Mouse (Mus musculus) ES-CJ7 (cell line): Measurements from ENCODE around the gene Peli2.

Experiments
- DNase-seq: peaks from one replicate; pipeline ENCODE4 v3.0.0; 2011; ENCODE audit warnings: low read depth, low spot score

Peli2 gene

DNA sequence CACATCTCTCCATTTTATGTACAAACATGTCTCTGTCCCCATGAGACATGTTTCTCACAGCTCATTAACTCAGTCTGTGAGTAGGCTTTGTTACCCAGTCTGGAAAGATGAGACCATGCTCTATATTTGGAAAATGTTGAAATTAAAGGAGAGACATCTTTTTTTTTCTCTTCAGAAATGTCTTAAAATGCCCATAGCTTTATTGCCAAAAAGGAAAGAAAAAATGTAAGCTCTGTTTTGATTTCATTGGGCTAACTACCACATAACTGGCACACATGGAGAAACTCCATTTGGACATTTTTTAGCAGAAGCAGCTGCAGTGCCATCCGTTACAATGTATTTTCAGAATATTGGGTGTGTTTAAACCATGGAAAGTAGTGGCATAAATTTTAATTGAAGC, 103.6 kb downstream of the Peli2 start:
- no peak for DNase-seq

DNA sequence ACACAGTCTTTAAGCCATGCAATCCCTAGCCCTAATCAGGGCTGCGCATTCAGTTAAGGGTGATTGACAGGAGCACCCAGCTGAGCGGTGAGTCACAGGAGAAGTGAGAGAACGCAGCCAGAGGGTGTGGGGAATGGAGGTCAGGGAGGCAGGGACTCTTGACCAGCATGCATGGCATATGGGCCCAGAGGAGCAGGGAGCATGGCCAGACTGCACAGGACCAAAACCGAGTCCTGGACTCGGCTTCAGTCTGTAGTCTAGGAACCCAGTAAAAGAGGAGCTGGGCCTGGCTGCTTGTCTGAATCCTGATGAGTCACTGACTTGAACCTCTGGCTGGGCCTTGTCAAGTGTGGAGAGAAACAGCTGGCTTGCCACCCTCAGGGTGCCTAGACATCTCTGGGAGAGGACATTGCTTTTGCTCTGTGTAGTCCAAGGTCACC, 104.3 kb downstream of the Peli2 start:
- DNase-seq: no peak

DNA sequence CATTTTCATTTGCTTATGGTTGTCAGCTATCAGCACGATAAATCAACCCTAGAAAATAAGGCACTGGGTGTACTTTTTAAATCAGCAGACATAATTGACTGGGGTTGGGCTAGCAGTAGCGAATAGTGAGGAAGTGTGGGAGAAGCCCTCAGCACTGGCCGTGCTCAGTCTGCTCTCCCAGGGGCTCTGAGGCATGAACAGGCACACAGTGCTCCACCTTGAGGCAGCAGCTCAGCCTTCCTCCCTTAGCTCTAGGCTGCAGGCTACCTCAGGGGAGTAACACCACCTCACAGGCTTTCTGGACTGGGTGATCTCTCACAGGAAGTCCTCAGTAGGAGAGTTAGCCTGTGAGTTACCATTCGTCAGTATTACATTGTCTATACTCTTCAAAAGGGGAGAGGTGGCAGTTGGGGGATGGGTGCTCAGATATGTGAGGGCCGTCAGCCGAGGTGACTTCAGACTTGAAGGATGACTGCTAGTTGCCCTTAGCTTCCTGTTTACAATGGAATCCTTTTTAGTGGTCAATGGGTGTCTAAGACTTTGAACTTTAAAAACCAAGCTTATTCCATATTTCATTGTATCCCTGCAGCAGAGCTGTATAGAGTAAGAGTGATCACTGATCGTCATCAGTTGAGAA, 105.3 kb downstream of the Peli2 start:
- DNase-seq: no peak

DNA sequence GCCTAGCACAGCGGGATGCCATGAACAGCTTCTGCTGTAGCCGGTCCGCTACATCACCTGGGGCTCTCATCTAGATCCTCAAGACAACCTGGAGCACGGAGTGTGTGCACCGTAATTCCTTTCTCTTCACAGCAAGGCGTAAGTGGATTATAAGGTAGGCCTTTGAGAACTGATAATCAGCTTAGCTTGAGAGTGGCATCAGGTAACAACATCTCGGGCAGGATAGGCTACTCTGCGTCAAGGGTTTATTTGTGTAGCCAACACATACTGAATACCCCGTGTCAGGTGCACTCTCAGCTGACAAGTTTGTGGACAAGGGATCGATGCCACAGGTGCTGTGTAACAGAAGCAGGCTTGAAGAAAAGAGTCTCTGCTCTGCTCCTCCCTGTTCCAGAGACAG, 106.1 kb downstream of the Peli2 start:
- no peak for DNase-seq

DNA sequence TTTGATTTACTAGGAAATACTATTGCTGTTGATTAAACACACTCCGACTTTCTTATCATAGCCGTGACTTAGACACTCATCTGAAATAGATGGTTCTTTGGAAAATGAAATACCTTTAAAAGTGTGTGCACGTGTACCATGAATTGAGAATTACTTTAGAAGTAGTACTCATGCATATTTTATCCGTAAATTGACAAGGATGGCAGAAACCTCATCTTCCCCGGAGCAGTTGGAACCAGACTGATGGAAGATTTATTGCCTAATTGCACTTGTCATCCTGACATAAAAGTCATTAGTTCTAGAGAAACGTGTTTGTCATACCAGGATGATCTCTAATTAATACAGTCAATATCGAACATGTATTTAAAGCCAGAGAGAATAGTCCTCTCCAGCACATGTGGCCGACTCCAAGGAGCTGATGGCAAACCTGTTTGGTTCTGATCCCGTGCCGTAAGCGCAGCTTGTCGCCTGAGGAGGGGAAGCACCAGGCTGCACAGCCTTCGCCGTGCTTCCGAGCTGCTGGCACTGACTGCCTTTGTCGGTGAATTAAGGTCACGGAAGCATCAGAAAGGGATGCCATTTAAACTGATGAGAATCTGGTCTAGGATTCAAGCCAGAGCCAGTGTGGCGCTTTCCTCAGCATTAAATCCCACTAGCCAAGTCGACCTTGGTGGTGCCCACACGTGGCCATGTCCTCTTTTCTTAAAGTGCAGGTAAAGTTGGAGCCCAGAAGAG, 114.3 kb downstream of the Peli2 start:
- DNase-seq: no peak

DNA sequence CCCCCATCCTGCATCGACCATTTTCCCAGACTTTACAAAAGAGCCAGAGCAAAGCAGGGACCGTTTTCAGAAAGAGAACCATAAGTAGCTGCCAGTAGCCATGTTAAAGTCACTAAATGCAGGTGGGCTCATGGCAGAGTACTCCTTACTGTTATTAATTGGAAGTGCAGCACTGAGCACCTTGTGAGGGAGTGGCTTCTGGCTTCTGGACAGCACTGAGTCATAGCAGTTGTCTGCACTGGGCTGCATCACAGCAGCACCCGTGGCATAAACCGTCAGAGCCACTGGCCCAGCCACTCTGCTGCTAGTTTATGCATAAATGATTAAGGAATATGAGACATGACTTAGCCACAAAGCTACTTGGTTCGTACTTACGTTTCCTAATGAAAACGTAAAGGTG, 120.7 kb downstream of the Peli2 start:
- DNase-seq: no peak

DNA sequence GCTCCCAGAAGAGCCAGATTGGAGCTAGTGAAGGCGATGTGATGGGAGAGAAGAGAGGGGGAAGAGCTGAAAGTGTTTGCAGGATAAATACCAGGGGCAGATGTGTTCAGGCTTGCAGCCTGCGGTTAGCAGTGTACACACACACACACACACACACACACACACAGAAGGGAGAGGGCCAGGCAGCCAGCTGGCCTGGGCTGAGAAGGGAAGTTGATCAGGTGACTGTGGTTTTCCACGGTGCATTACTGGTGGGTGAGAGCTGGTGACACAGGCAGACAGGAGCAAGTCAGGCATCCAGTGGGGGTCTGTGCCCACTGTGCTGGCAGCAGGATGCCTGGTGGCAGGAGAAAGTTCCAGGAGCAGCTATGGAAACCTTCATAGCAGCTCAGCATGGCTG, 125.6 kb downstream of the Peli2 start:
- no peak for DNase-seq

DNA sequence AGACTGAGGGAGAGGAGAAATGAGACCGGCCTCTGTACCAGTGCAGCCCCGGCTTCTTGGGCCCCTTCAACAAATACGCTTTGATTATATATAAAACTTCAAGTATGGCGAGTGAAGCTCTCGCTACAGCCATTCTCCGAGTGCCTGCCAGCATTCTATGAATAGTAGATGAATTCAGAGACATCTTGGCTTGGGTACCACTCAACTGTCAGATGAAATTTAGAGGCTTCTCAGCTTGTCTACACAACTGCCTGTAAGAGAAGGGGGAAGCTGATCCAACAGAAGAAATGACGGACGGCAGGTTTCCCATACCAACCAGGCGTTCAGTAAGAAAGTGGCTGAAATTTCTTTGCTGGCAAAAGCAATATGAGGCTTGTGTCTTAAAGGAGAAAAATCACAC, 126.3 kb downstream of the Peli2 start:
- no peak for DNase-seq

DNA sequence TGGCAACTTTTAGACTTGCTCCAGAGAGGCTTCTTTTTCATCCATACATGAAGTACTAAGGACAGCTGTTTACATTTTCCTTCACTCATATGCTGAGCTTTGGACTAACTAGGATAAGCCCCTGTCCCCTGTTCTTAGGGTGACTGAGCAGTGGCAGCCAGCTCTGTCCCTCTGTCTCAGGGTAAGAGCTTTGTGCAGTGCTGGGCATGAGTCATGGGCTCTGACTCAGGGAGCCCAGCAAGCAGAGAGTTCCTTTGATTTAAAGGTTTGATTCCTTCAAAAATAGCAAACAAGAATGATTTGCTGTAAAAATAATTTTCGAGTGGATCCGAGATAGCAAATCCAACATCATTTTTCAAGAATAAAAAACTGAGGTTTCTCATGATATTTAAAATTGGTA, 128.8 kb downstream of the Peli2 start:
- DNase-seq: no peak

DNA sequence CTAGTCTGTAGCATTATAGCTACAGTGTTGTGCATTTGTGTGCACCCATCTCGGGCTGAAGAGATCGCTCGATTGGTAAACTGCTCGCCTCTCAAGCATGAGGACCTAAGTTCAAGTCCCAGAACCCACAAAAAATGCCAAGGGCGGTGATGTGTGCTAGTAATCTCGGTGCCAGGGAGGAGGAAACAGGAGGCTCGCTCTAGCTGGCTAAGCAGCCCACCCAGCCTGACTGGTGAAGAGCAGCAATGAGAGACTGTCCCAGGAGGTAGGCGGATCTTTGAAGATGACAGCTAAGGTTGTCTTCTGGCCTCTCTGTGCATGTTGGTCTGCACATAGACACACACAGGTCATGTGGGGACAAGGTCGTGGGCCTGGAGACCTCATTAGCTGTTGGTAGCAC, 129.3 kb downstream of the Peli2 start:
- no peak for DNase-seq

DNA sequence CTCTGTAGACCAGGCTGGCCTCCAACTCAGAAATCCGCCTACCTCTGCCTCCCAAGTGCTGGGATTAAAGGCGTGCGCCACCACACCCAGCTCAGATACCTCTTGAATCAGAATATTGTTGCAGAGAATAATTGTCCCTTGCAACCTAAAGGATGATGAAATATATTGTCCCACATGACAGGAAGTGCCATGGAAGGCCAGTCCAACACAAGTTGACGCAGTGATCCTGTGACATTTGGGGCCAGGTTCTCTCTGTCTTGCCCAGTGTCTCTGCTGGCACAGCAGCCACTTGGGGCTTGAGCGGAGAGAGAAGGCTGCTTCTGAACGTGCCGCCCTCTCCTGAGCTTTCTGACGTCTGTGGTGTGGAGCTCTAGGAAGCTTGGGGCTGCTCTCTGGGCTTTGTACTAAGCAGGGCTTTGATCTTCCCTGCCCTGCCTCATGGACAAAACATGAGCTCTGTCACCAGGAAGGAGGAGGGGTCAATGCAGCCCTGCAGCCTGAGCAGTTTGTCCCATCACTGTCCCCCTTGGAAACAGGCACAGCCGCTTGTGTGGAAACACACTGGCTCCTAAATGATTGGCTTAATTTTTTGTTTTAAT, 130.9 kb downstream of the Peli2 start:
- DNase-seq: no peak

DNA sequence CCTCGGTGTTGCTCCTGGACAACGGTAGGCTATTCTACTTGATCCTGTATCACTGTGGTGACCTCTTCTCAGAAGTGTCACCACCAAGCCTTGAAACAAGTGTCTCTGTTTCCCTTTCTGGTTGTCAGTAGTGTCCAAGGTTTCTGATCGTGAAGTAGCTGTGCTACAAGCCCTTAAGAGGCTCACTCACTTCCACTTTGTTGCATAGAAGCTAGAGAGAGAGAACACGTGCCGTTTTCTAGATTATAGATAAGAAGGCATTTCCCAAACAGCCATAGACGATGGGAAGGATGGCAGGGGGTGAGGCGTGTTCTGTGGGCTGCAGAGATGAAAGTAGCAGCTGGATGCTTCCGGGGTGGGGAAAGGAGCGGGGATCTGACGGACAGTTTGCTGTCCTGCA, 132.6 kb downstream of the Peli2 start:
- no peak for DNase-seq

DNA sequence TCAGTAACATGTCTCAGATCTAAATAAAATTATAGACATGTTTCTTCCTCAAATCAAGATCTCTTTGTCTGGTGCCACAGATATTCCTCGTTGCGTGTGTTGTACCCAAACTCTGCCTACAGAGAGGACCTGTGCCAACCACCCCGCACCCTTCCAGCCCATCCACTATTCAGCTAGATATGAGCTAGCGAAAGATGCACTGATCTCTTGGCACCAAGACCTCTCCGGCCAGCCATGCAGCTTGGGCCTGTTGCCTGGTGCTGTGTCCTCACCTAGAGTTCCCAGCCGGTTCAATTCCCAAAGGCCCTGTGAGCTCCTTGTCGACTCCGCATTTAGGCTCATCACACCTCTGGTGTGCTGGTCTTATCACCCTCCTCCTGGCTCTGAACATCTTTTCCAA, 134.1 kb downstream of the Peli2 start:
- DNase-seq: no peak

DNA sequence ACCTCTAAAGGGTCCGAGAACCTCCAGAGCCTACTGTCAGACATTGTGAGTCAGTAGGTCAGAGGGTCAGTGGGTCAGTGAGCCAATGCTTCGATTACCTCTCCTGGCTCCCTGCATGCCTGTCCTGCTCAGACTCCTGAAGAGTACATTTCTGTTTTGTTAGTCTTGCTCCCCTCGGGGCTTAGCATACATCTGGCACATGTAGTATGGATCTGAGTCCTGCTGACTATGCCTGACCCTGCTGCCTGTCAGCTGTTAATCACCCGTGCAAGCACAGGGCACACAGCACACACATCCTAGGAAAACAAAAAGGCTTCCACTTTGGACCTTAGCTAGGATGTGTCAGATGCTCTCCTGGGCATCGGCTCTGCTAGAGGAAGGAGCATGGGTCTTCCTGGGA, 134.7 kb downstream of the Peli2 start:
- no peak for DNase-seq

DNA sequence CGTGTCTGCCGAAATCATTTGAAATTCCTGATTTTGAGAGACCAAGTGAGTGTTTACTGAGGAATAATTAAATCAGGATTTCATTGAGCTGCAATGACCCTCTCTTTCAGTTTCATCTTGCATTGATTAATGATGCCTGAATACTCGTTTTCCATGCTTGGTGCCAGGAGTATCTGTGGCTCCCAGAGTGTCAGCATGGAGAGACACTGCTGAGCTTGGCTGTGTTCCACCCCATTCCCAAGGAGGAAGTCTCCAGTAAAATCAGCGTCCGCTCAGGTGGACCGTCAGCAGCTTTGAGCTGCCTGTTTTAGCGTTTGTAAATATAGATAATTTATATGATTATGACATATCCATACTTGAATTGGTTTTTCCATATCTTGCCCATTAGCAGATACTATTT, 137.1 kb downstream of the Peli2 start:
- no peak for DNase-seq

DNA sequence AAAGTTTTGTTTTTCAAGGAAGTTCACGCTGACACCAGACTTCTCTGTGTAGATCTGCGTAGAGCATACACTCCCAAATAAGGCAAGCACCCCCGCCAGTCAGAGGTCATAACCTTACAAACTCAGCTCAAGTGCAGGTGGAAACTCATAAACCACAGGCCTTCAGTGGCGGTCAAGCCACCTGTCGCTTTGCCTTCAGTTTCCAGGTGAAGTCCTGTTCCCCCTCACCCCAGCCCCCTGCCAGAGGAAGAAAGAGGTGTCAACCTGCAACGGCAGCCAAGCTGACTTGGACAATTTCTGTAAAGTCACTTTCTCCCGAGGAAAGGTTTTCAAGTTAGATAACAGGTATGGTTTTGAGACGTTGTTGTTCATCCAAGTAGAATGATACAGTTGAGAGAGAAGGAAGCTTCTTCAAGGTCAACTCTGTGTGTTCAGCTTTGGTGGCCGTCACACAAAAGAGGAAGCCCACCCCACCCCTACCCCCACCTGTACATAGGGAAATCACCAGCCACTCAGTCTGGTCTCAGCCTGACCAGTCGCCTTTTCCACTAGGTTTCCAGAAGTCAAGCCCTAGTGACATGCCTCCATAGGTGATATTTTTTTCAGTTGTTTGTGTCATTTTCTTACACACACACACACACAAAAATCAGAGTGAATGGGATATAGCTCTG, 138.2 kb downstream of the Peli2 start:
- no peak for DNase-seq

DNA sequence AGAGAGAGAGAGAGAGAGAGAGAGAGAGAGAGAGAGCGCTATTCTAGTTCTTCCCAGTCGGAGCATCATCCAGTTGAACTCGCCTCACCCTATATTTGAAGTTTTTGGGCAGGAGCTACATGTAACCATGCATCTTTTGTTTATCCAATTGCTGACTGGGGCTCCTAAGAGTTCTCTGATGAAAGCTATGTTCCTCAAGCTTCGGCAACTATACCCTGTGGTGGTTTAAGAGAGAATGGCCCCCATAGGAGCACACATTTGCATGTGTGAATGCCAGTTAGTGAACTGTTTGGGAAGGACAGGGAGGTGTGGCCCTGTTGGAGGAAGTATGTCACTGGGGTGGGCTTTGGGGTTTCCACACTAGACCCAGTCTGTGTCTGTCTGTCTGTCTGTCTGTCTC, 142.5 kb downstream of the Peli2 start:
- no peak for DNase-seq

DNA sequence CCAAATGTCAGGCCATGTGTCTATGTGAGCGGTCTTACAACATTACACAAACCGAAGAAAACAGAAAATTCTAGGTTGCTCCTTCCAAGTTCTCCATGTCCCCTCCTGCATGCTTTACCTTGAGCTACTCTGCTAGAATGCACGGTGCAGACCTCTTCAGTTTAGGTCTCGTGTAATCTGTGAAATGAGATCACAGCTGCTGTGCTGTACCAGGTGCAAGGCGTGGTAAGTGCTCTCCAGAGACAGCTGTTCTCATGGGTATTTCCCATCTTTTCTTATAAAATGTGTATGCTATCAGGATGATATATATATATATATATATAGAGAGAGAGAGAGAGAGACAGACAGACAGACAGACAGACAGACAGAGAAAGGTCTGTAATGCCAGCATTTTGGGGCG, 146.1 kb downstream of the Peli2 start:
- no peak for DNase-seq

DNA sequence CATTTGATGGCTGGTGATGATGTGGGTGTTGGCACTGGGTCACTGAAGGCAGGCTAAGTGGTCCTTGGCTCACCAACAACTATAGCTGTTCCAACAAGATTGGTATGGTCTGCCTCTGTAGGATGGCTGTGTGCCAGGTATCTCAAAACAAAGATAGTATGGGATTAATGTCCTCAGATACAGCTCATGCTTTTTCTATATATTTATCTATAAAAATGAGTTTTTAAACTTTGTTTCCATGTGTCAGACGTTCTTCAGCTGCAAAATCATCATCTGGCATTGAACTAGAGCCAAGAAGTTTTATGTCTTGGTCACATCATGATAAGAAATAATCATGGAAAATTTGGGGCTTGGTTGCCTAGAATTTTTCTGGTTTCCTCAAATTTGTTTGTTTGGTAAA, 157.7 kb downstream of the Peli2 start:
- no peak for DNase-seq

DNA sequence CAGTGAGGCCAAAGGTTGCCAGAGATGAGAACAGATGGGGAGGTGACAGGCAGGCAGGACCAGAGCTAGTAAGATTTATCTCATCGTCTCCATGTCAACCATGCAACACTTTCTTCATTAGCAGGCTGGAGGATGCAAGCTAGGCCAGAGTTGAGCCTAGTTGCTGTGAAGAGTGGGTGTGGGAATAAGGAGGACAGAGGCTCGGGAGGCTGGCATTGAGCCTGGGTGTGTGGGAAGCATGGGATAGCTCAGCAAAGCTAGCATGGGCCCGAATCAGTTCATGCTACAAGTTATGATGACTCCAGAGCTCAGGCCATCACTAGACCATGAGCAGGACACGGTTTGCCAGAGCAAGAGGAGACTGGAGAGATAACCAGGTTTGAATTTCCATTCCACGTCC, 166.3 kb downstream of the Peli2 start:
- DNase-seq: no peak

DNA sequence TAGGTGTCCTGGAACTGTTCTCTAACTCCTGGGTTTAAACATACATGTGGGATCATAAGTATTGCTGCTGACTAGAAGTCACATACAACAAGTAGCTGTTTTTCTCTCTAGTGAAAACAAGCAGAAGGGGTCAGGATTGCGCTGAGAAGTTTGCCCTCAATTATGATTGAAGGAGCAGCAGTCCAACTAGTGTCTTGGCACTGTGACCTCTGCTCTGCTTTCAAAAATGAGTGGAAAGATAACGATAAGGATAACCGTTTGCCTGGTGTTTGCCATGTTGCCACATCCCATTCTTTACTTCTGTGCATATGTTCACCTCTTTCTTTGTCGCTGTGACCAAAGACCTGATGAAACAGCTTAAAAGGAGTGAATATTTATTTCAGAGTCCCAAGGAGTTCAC, 167.0 kb downstream of the Peli2 start:
- DNase-seq: no peak

DNA sequence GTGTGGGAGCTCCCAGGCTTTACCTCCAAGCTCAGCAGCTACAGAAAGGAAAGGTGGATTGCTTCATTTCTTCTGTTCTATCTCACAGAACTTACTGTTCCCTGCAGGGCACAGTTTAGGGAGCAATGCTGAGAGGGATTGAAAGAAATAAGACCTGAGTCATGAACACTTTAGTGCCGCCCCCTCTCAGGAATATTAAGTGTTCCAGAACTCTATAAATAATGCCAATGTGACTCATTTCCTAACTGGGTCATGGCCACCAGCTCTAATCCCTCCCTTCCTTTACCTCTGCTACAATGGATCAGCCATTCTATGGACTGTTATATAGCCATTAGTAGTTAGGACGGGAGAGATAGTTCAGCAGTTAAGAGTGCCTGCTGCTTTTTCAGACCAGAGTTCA, 168.0 kb downstream of the Peli2 start:
- no peak for DNase-seq
